Mouse (Mus musculus) megakaryocyte-erythroid progenitor cell, adult 5-6 weeks (primary cell): ENCODE measurements around the gene Pmpca. TPM values are rescaled to one million over a fixed set of nuclear protein-coding genes. Genes with fewer than 3 reads are reported as not detected.

Source experiments
- ATAC-seq: replicated peaks from 2 replicates; pipeline ENCODE4 v1.8.0; 2016; ENCODE audit warnings: mild to moderate bottlenecking, inconsistent platforms; ENCODE audit not compliant: severe bottlenecking, poor library complexity, low FRiP score, low TSS enrichment
- total RNA-seq, 2 experiments: library from RNA; stranded (forward) in 1 of 2; stranded (reverse) in 1 of 2; fragments of 200-1000, 215-1000 nt in 1 of 2; fragments of >200 nt in 1 of 2; fragmentation: Nextera tagmentation in 1 of 2; gene quantifications; 2 replicates each; pipeline ENCODE4 v1.2.3; 2014 to 2017

Pmpca gene
- total RNA-seq, 2 experiments from 2014 or later = 78.0 to 90.5 TPM

DNA sequence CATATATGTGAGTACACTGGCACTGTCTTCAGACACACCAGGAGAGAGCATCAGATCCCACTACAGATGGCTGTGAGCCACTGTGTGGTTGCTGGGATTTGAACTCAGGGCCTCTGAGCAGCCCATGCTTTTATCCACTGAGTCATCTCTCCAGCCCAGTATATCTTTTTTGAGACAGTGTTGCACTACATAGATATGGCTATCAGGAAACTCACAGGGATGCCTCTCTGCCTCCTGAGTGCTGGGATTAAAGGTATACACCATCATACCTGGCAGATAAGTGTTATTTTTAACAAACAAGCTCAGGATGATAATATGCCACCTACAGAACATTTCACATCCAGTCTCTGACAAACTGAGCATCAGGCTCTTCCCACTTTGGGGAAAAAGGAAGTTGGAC, 27.9 kb downstream of the Pmpca start:
- ATAC-seq = no peak

DNA sequence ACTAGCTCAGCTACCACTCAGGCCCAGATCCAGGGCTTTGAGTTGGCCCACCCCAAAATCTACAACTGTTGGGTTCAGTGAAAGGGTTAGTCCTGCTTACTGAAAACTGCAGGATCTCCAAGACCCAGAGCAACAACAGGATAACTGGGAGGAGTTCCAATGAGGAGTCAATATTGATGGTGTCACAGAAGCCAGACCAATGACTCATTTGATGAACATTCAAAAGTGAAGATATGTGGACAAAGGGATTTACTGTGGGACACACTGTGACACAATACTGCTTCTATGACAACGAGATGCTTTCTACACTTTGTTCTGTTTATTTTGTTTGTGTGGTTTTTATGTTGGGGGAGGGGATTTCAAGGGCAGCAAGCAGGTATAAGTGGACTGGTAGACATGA, 29.0 kb downstream of the Pmpca start:
- ATAC-seq = no peak

DNA sequence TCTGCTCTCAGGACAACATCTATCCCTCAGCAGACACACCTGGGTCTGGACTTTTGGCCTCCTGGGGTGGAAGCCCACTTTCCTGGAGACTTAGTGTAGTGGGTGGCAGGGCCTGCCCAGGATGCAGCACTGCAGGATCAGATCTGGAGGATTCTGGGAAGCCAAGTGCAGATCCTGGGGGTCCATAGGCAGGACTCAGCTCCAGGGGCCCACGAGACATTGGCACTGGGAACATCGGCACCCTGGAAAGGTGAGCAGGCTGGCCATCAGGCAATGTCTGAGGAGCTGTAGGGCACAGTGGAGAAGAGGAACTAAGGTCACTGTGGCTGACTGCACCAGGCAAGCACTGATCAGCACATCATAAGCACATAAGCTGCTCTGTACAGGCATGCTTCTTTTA, 32.8 kb downstream of the Pmpca start:
- no peak for ATAC-seq

DNA sequence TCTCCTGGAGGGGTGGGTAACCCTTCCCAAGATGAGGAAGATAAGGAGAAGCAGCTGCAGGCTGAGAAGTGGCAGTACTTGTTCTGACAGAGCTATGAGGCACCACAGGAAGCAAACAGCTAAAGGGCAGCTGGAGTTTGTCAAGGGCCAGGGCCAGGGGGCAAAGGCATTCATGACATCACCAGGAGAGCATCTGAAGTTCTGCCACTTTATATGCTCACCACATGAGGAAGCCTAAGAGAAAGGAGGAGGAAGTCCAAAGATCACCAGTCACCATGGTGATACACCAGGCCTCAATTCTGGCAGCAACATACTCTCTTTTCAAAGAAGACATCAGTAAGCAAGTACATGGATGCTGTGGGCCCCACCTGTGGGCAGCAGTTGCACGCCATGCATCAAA, 33.9 kb downstream of the Pmpca start:
- no peak for ATAC-seq

DNA sequence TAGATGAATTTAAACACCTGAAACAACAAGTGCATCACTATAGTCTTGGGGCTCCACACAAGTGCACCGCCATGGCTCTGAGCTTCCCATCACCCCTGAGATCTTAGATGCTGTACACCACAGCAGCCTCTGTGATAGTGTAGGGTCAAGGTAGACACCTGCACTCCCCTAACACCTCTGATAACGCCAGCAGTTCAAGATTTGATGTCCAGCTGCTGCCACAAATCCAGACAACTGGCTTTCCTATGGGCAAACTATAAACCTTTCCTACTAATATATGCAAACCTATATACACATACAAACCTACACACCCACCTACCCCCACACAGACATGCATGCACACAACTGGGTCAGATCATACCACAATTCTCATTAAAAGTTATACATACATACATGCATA, 35.4 kb downstream of the Pmpca start:
- no peak for ATAC-seq

DNA sequence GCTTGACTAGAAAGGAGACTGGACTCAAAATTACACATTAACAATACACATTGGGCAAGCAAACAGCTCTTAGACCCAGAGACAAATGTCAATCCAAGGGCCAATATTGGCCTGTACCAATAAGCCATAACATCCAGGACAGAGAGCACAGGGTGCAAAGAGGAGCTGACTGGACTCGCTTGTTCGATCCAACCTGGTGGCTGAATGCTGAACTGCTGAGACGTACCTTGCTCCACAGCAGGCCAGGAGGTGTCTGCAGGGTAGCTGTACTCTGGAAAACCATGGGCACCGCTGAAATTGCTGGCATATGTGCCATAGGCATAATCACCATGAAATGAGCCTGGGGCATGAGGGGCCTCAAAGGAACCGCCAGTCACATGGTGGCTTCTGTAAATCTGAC, 40.7 kb downstream of the Pmpca start:
- no peak for ATAC-seq

DNA sequence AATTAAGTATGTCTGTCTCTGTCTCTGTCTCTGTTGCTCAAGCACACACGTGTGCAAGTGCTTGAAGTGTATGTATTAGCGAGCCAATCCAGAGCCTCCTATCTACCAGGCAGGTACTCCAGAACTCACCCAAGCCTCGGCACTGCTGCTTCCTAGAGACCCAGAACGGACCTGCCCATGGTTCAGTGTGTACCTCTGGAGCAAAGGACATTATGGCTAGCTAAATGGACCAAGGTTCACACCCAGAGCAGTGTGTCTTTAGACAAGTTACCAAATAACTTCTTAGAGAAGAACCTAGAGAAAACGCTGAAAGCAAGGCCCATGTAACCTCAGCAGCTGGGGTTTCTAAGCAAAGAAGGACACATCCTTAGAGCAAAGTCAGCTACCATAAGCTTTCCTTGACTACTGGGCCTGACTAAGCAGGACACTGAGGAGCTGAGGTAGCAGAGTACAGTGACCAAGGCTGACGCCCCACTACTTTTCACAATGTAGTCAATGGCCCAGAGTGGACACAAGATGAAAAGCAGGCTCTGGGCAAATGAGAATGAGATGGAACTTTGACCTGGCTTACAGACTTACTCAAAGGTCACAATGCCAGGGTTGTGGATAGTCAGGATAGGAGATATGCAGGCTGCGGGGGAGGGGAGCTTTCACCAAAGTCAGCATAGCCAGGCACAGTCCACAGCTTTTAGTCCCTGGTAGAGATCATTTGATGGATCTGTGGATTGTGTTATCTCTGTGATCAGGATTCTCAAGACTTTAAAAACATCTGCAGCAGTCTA, 45.8 kb downstream of the Pmpca start:
- no peak for ATAC-seq

DNA sequence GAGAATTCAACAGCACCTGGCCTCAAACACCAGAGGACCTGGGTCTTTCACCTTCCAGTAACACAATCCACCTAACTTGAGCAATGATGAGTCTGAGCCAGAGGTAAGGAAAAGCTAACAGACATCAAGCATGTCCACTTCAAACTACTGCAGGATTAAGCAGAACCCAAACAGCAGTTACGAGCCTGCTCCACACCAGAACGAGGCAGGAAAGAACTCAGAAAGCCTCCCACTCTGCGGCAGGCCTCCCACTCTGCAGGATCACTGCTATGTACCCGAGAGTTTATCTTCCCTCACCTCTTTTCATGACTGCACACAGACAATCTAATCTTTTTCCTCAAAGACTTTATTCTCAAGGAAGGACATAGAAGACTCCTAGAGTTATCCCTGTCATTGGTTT, 48.1 kb downstream of the Pmpca start:
- ATAC-seq = no peak

DNA sequence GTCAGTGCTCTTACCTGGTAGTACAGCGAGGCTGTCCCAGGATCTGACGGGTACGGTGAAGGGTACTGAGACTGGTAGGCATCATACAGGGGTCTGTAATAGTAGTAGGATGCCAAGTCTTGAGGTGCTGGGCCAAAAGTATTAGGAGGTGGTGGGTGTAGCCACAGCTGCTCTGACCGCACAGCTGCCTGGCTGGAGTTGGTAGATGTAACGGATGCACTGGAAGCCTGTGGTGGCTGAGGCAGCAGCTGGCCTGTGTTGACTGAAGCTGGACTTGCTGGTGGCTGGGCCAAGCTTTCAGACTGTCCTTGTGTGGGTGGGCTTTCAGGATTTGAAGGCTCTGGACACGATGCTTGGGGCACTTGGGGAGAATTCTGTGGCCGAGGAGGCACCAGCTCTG, 49.2 kb downstream of the Pmpca start:
- no peak for ATAC-seq

DNA sequence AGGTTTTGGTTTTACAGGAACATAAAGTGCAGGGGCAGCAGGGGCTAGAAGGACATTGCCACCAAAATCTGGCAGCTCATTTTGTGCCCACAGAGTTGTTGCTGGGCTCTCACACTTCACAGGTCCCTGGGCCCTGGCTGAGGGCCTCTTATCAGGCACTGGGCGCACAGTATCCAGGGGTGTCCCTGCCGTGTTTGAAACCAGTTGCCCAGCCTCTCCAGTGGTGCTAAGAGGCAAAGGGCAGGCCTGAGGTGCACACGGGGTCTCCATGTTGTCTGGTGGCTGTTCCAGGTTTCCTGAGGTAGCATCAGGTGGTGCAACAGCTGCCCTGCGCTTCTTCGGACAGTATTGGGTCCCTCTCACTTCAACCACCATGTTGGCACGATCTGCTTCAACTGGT, 50.5 kb downstream of the Pmpca start:
- ATAC-seq = no peak

DNA sequence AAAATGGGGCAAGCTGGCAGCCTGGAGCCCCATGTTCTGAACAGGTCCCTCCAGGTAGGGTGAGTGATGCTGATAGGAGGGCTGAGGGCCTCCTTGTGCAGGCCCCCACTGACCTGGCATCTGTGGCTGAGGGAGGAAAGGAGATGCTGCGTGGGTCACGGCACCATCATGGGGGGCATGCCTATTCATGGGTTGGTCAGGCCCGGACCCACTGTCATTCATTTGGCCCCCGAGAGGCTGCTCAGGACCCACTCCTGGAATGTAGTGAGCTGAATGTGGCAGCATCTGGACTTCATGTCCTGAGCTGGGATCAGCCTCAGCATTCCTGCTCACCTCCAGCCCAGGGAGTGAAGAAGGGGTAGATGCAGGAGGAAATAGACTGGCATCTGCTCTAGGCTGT, 52.1 kb downstream of the Pmpca start:
- no peak for ATAC-seq

DNA sequence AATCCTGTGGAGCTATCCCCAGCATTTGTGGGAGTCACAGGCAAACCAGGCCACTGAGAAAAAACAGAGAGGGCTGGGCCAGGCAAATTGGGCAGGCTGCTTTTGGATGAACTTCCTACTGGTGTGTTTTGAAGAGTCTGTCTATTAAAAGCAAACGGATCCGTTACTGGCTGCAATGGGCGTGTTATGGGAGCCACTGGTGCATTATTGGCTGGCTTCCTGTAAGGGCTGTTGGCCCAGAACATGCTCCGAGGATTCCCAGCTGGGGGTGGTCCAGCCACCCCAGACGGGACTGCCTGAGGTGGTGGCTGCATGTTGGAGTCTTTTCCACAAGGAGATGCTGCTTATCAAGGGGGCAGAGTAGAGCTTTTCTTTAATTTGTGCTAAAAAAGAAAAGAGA, 52.5 kb downstream of the Pmpca start:
- no peak for ATAC-seq

DNA sequence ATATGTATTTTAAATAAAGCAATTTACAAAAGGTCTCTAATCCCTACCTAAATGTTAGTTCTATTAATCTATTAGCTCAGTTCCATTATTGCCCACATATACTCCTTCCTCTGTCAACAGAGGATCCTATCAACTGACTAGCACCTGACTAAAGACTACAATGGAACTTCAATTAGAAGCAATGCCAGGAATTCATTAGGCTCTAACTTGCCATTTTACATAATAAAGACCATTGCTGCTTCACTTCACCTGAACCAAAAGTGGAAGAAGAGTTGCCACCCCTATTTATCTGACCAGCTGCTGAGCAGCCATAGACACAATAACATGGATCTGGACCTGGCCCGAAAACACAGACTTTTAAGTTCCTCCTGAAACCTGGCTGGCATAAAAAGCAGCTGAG, 53.7 kb downstream of the Pmpca start:
- ATAC-seq = no peak

DNA sequence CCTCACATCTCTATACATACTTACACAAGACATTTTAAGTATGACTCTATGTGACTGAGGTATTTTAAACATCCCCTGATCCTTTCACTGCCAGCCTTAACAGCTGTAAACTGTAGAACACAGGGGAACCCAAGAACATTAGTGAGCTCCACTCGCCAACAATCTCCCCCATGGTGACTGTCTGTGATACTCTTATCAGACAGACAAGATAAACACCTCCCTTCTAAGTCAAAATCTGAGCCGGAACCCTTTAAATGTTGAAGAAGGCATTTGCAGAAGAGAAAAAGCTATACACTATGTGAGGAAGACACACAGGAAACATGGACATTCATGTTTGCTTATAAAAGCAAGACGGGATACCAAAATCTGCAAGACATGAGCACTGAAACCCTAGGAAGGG, 54.7 kb downstream of the Pmpca start:
- ATAC-seq = no peak

DNA sequence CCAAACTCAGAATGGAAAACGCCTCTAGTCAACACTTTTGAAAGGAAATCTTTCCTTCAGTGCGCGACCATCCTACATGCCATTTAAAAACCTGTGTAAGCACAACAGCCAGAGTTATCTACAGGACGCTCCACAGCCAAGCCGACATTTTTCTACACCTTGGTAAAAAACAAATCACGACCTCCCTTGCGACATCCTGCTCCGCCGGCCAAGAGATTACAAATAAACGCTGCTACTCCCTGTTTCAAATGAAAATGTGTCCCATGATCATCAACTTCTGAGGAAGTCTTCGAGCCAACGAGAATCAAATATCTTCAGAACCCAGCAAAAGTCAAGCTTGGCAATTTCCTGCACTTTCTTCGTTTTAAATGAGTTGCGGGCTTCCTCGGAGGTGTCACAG, 55.2 kb downstream of the Pmpca start:
- no peak for ATAC-seq

DNA sequence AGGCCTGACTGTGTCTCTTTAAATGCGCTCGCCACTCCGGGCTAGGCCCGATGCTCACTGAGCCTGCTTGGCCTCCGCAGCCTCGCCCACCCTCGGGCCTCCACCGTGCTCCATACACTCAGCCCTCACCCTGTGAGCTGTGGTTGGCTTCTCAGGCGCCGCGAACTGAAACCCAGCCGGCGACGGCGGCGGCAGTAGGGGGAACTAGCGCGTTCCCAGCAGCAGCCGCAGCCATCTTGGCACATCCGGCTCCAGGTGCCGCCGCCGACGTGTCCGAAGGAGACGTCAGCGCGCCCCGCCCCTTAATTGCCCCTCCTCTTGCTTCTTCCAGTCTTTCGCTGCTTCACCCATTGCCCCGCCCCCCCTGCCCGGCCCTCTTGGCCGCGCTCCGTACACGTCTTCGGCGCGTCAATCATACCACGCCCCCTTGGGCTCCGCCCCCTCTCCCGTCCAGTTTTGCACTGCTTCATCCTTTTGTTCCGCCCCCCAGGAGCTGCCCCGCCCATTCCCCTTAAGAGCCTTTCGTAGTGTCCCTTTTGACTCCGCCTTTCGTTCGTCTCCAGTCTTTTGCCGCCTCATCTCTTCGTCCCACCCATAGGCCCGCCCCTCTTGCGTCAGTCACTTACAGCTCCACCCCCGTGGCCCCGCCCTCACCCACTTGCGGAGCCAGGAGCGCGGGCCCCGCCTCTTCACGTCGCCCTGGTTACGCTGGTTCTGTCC, 56.0 kb downstream of the Pmpca start, which contains the start of gene Sec16a:
Gene Sec16a, minus strand, starts transcription at position 271 of the 720 bp plus-strand sequence.
- ATAC-seq = peak; percentile 80

DNA sequence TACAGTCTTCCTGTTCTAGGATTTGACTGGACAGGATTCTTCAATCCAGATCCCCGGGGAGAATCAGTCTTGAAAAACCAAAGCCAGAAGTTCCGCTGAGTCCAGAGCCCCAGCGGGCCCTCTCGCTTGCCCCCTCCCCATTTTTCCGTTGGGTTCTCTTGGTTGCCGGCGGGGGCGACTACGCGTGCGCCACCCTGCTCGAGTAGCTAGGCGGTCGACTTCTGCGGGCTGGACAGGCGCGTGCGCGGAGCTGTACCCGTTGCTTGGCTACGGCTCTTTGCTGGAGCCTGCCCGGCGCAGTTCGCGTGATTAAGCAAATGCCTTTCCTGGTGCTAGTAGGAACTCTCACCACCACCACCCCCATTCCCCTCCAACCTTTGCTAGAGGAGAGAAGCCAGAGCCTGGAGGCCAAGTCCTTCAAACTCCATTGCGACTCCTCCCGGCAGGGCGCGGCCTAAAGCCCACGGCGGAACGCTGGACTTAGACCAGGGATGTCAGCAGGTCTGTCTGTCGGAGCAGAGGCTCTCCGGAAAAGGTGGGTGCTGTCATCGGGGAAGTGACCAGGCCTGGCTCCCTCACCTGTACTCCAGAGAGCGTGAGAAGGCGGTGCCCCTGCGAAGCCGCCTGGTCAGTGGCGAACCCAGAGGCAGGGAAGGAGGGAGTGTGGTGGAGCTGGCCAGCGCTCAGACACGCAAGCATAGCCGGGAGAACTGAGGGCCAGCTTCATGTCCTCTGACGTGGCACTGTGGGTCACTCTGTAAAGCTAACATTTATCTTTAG, 56.7 kb downstream of the Pmpca start:
- peak; percentile 77 for ATAC-seq

DNA sequence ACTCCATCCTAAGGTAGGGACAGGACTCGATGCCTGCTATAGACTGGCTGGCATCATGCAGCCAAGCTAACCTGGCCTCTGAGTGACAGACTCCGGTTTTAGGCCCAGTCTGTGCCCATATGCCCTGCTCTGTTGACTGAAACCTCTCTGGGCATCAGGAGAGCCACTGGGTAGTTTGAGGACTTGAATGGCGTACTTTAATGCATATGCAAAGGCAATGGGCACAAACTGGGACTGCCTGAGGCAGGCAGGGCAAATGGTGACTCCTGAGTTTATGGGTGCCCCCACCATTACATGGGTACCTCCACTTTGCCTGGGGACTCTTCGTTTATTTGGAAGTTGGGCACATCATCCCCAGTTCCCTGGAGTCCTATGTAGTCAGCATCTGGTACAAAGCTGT, 57.5 kb downstream of the Pmpca start:
- ATAC-seq = no peak
